Mouse (Mus musculus) T-helper 1 cell (primary cell): Measurements from ENCODE around the gene Etv6.

Experiments
- in situ Hi-C: fragments of 300-600 bp; cut with MboI, MseI; formaldehyde crosslinking; loops from one replicate; pipeline ENCODE4 v1.15.1; 2025; ENCODE audit warnings: high pct_unique_total_duplicates

The Etv6 gene

GRCm38 (mm10) chr6:134075031-134075430 is 39.5 kb downstream of the Etv6 start:
- in situ Hi-C loops, result no loop called here

DNA sequence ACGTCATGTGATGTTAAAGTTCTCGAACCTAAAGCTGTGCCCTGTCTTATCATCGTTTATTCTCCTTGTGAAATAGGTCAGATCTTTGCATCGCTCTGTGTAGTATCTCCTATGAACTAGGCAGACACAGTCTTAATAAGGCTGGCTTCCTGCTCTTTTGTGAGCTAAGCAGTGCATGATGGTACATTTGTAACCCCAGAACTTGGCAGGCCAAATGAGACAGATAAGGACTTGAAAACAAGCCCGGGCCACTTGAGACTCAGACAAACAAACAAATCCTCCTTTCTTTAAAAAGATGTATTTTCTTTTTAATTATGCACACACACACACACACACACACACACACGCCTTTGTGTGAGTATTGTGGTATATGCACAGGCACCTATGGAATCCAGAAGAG is 42.5 kb downstream of the Etv6 start:
- in situ Hi-C loops, result no loop called here

DNA sequence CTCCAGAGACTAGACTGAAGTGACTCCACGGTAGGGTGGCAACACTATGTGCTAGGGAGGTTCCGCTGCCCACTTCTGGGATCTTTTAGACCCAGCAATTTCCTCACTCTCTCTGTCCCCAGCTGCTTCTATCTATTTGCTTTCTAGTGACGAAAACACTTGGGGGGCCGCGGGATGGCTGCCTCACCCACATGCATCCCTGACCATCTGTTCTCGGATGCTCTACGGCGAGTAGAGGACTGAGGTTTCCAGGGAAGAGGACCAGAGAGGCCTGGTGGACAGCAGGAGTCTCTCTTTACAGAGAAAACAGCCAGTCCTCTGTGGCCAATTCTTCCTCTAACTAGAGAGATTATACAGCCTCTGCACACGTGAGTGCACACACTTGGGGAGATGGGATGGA is 43.6 kb downstream of the Etv6 start:
- in situ Hi-C loops, result no loop called here

GRCm38 (mm10) chr6:134079563-134079962 is 44.1 kb downstream of the Etv6 start:
- in situ Hi-C loops, result no loop called here

DNA sequence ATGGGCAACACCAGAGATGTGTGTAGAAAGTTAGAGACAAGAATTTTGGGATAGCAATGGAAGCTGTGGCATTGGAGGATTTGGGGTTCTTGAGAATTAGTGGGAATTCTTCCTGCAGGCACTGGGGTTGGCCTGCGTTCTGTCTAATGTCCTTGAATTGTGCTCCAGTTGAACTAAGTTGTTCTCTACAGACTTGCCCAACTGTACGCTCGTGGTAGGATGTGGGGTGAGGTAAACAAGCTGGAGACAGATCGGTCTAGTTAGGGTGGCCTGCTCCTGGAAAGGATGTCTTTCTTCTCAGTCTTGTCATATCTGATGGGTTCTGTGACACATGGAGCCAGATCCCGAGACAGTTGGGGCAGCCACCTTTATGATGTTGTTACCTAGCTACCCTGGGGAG is 45.4 kb downstream of the Etv6 start:
- in situ Hi-C loops, result no loop called here

DNA sequence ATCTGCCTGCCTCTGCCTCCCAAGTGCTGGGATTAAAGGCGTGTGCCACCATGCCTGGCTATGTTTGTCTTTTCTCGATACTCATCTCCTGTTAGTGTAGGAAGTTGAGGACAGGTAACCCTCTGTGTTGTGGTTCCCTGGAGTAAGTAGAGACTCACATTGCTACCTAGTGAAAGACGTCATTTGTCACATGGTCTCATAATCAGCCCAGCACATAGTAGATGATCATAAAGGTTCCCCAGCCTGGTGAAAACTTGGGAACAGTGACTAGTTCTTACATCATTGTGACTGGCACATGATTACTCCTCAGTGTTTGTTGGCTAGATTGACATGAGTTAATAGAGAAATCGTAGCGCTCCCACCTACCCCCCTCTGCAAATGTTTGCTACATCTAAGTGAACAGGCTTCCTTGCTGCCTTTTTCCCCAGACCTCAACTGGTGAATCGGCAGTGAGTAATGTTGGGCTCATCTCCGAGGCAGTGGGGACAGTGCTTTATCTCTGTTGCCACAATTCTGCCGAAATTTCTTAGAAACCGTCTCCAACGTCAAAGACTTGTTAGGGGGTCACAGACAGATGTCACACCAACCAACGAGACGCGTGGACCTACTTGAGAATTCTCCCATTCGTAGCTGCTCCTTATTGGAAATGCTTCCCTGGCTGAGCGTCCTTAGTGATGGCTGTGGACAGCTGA is 46.9 kb downstream of the Etv6 start:
- in situ Hi-C loops, result no loop called here

DNA sequence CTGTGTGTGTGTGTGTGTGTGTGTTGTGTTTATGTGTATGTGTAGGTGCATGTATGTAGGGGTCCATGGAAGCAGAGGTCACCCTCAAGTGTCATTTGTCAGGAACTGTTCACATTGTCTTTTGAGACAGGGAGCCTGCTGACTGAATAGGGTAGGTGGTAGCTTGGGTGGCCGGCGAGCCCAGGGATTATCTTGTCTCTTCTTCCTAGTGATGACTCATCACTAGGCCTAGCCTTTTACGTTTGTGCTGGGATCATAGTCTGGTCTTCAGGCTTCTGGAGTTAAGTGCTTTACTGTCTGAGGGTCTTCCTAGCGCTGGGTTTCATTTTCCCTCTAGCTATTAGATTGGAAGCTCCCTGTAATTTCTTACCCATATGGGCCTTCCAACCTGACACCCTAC is 47.9 kb downstream of the Etv6 start:
- in situ Hi-C loops, result no loop called here

DNA sequence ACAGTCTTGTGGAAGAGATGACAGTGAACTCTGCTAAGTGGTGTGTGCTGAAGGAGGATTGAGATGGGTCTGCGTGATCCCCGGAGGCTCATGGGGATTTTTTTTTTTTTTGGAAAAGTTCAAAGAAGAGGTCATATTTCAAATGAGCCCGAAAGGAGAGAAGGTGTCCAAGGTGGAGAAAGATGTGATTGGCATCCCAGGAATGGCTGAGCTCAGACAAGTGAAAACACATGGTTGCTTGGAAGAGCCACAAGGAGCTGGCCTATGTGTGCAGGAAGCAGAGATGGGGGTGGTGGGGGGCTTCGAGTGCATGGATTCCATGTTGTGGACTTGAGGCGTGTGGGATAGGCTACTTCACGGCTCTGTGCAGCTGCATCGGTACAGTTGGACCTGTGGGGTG is 50.9 kb downstream of the Etv6 start:
- in situ Hi-C loops, result no loop called here

GRCm38 (mm10) chr6:134087709-134088108 is 52.2 kb downstream of the Etv6 start:
- in situ Hi-C loops, result no loop called here

DNA sequence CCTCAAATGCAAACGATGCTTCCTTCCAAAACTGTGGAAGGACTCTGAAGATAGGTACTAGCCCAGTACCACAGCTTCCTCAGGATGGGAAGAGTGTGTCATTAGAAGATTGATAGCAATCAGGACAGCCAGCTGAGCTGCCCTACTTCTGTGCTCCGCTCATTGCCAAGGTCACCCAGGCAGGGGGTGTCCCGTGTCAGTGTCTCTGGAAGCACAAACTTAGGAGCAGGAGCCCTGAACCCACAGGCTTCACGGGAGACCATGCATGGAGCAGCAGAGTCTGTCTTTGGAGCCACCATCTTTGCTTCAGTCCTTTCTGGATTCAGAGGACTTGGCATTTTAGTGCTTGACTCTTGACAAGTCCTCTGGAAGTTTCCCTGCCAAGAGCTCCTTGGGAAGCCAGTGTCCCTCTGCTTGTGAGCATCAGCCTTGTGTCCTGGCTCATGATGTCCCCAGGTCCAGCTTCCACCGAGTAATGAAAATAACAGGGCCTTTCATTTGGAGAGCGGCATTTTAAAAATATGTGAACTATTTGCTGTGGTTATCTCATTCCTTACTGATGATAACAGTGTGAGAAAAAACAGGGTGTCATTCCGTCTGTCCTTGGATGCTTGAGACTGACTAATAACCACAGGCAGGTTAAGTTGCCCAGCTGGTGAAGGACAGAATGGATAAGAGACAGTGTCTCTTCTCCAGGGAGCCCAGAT is 54.3 kb downstream of the Etv6 start:
- in situ Hi-C loops, result no loop called here

DNA sequence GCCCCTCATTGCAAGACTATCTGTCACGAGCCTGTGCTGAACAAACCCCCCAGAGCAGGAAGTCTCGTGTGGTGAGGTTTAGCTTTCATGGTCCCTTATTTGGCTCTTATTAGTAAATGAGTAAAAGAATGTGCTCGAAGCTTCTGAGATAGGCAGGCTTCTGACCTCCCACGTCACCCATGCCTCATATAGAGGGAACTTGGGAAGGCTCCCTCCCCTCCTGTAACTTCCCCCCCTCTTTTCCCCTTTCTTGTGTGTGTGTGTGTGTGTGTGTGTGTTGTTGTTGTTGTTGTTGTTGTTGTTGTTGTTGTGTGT is 54.8 kb downstream of the Etv6 start:
- in situ Hi-C loops, result no loop called here

DNA sequence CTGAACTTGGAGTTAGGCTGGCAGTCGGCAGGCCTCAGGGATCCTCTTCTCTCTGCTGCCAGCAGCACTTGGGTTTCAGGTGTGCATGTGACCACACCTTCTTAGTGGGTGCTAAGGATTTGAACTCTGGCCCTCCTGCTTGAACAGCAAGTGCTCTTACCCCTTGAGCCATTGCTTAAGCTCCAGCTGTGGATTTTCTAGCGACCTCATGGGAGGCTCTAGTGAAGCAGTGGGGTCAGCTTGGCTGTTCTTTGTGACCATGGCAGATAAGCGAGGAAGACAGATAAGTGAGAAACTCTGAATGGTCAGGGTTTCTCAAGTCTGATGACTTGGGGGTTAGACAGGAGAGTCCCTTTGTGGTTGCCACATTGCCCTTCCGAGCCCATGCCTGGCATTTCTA is 55.4 kb downstream of the Etv6 start:
- in situ Hi-C loops, result no loop called here

DNA sequence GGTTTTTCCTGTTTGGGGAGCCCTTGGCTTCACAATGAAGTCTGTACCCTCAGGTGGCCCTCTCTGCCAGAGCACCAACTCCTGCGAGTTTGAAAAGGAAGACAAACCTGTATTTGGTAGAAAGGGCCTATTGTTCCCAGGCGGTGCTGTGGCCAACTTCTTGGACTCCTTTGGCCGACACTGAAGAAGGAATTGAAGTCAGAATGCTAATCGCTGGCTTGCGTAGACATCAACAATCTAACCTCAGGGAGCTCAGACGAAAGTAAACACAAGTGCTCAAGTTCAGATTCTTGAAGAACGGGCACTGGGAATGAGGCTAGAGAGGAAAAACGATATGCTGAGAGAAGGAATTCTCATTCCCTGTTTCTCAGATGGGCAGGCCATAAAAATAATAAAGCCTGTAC is 55.9 kb downstream of the Etv6 start:
- in situ Hi-C loops, result no loop called here

DNA sequence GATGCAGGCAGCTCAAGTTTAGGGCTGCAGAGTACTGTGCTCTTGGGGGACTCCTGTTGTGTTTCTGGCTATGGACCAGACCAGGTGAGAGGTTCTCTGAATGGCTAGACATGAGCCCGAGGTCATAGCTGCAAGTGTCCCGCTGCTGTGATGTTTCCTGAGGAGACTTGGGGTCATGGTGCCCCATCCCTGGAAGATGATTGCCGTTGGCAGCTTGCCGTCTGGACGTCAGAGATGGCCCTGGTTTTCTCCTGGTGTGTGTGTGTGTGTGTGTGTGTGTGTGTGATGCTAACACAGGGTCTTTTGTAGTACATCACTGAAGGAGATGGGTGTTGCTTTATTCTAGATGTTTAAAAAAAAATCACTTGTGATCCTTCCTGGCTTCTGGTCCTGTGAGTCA is 58.6 kb downstream of the Etv6 start:
- in situ Hi-C loops, result no loop called here

DNA sequence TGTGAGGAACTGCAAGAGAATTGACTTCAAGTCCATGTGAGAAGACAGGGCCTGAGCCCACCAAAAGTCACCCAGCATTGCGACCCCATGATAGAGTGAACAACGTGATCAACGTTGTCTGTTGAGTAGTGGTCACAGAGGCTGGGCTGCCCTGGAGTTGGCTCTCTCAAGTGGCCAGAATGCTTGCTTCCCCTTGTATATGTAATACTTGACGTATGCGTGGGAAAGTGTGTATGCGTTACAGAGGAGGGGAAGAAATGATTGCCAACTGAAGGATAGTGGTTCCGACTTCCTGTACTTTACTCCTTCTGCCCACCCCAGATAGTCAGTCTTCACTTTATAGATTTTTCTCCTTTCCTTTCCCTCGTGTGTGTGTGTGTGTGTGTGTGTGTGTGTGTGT is 59.1 kb downstream of the Etv6 start:
- in situ Hi-C loops, result no loop called here

DNA sequence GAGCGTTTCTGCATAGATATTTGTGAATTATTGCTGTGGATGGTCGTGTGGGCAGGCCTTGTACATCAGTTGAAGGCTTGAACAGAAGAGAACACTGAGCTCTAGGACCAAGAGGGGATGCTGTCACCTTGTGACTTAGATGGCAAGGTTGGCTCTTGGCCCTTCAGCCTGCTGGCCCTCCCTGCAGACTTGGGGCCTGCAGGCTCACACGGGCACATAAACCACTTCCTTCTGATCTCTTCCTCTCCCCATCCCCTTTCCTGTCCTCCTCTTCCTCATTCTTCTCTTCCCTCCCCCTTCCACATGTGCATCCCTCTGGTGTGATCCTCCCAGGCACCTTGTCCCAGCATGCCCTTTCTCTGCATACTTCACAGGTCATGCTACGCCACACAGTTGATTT is 60.1 kb downstream of the Etv6 start:
- in situ Hi-C loops, result no loop called here

DNA sequence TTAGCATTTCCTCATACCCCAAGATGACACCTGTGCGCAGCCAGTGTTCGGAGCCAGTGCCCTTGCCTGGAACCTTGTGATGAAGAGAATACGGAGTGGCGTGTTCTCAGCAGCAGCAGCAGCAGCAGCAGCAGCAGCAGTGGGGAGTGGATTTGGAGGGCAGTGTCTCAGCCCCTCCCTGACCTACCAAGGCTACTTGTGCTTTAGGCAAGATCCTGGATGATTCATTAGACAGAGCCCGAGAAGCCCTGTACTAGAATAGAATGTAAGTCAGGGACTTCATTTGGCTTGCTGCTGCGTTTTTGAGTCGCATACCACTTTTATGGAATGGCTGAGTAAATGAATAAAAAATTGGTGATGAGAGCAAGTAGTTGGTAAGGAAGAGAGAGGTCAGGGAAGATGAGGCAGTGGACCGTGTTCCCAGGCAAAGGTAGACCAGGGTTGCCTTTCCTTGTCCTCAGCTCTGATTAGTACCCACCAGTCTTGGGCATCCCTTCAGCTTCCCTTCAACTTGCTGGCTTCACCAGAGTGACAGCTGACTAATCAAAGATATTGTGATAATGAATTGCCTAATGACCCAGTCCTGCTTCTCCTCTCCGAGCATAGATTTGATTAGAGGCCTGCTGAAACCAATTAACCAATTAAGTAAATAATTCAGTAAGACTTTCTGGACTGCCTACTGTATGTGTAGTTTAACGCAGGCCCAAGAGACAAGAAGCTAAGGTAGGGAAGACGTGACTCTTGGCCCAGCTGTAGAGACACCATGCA is 64.7 kb downstream of the Etv6 start:
- in situ Hi-C loops, result no loop called here

DNA sequence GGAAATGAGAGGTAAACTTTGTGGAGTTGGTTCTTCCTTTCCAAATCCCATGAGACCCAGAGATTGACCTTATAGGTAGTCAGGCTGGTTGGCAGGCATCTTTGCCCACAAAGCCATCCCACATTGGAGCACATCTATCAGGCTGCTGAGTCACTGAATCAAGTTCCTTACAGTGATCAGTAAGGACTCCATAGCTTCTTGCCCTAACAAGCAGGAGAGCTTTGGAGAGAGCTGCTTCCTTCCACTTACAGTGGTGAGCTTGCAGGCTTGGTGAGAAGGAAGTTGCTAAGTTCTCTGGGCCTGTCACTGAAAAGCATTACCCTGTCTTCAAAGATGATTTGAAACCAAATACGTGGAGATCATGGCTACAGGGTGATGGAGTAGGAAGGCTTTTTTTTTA is 66.9 kb downstream of the Etv6 start:
- in situ Hi-C loops, result no loop called here

GRCm38 (mm10) chr6:134103519-134103918 is 68.0 kb downstream of the Etv6 start:
- in situ Hi-C loops, result no loop called here

GRCm38 (mm10) chr6:134105514-134106201 is 70.2 kb downstream of the Etv6 start:
- in situ Hi-C loops, result no loop called here

GRCm38 (mm10) chr6:134107696-134108095 is 72.2 kb downstream of the Etv6 start:
- in situ Hi-C loops, result no loop called here

DNA sequence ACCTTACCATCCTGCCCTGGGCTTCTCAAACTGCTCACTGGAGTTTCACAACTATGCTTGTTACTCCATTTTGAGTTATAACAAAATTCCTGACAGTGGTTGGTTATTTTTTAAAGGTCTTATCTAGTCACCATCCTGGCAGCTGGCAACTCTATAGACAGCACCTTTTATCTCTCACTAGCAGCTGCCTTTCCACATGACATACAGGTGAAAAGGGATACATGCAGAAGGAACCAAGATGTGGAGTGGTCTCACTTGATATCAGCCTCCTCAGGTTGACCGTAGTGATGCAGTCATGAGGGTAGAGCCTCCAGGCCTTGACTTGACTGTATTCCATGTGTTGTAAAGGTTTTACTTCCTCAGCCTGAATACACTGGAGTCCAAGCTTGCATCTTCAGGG is 74.2 kb downstream of the Etv6 start:
- in situ Hi-C loops, result no loop called here
